Mouse (Mus musculus): ENCODE data around the gene Pola2. TPM values are rescaled to one million over a fixed set of nuclear protein-coding genes. Genes with fewer than 3 reads are reported as not detected.

Gene Pola2
- polyA plus RNA-seq, 1 experiment = 33.8 TPM

DNA sequence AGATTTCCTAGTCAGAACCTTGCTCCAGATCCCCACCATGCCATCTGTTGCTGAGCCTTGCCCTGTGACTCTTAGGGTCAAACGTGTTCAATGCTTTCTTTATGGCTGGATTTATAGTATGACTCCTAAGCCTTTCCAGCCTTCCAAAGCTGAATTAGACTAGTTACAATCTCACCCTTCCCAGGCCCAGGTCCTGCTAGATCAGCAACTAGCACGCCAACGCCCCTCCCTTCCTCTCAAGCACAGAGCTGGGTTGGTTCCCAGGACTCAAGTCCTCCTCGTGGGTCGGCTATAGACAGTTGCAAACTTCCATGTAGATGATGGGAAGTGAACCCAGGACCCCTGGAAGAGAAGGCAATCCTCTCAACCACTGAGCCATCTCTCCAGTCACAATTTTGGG is 28.3 kb downstream of the Pola2 start:
- TF ChIP-seq CTCF (IDR thresholded peaks at IDR 0.05; ENCODE audit: borderline replicate concordance, extremely low read depth, insufficient read depth, insufficient read length) (no peak), POLR2A (IDR thresholded peaks at IDR 0.05; ENCODE audit: borderline replicate concordance, extremely low read depth, insufficient read depth, insufficient read length, poor library complexity, severe bottlenecking) (no peak)
- no peak for DNase-seq (ENCODE audit: low read depth)

DNA sequence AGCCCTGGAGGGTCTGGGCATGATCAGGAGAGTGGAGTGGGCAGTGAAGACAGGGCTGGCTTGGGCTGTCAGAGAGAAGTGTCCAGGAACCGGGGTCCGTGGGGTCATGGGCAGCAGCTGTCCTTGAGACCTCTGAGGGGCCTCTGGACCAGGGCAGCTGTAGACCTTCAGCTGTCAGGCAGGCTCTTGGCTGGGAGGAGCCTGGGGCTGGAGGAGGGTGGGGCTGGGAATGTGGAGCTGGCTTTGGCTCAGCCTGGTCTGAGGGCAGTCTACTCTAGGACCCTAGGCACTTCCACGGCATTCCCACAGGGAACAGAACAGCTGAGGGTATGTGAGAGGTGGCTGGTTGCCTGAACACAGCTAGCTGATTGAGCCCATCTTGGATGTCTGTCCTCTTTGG is 28.7 kb downstream of the Pola2 start:
- TF ChIP-seq POLR2A (IDR thresholded peaks at IDR 0.05; ENCODE audit: borderline replicate concordance, extremely low read depth, insufficient read depth, insufficient read length, poor library complexity, severe bottlenecking) (no peak), CTCF (IDR thresholded peaks at IDR 0.05; ENCODE audit: borderline replicate concordance, extremely low read depth, insufficient read depth, insufficient read length) (no peak)
- DNase-seq (ENCODE audit: low read depth) = no peak

DNA sequence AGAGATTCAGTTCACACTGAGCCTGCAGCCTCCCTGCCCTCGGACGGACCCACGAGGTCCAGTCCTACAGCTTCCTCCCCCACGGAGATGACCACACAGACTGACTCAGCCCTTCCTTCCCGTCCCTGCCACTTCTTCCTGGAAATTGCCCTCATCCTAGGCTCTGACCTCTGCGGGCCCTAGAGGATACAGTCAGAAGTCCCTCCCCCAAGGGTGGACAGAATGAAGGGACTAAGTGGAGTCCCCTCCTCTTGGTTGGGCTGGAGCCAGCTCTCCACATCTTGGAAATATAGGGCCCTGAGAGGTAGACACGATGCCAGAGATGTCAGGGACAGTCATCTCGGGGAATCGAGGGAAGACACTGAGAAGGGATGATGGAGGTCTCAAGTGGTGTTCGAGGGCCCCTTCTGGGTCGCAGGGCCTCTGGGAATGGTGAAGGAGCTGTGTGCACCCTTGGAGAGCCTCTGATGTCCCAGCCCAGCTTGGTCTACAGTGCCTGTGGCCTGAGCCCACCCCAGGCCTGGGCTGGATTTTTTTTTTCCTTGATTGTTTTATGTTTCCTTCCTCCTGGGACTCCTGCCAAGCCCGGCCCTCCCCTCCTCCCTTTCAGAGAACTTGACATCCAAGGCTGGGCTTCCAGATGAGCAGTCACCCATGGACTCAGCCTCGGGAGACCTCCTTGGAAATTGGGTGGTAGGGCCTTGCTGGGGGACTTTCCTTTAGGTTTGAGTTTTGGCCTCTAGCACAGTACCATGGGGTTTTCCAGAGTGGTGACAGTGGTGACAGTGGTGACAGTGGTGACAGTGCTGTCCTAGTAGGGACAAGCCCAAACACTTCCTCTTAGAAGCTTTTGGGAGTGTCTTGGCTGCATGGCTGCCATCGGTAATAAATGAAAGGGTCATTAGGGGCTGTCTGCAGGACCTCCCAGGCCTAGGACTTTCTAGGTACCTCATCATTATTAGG is 34.1 kb downstream of the Pola2 start:
- peak; percentile 65 for DNase-seq (ENCODE audit: low read depth)
- TF ChIP-seq POLR2A (IDR thresholded peaks at IDR 0.05; ENCODE audit: borderline replicate concordance, extremely low read depth, insufficient read depth, insufficient read length, poor library complexity, severe bottlenecking) = no peak
- TF ChIP-seq CTCF (IDR thresholded peaks at IDR 0.05; ENCODE audit: borderline replicate concordance, extremely low read depth, insufficient read depth, insufficient read length) = no peak

DNA sequence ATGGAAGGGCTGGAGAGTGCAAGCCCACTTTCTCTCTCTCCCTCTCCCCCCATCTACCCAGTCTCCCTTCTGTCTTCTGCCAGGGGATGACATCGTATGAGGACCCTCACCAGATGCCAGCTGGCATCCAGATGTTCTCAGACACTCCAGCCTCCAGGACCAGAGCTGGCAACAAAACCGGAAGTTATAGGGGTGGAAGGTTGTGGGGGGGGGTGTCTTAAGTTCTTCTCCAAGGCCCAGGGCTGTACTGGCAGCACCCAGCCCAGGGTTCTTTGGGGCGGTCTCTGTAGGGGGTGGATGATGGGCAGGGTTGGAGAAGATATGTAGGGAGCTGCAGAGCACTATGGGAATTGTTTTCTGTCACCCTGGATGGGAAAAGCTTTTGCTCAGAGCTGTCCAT is 35.5 kb downstream of the Pola2 start:
- DNase-seq (ENCODE audit: low read depth) = no peak
- no peak for TF ChIP-seq CTCF (IDR thresholded peaks at IDR 0.05; ENCODE audit: borderline replicate concordance, extremely low read depth, insufficient read depth, insufficient read length)
- TF ChIP-seq POLR2A (IDR thresholded peaks at IDR 0.05; ENCODE audit: borderline replicate concordance, extremely low read depth, insufficient read depth, insufficient read length, poor library complexity, severe bottlenecking) = no peak

DNA sequence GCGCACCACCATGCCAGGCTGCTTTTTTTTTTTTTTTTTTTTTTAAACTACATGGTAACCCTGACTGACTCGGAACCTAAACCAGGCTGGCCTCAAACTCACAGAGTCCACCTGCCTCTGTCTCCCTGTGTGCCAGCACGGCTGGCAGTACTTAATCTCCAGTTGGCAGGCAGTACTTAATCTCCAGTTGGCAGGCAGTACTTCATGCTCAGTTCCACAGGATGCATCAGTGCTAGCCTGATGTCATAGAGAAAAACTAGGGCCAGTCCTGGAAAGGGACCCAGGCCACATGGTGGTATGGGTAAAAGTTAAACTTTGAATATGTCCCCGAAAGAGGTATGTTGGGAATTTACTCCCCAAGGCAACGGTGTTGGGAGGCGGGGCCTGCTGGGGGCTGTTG is 35.9 kb downstream of the Pola2 start:
- DNase-seq (ENCODE audit: low read depth) = no peak
- TF ChIP-seq CTCF (IDR thresholded peaks at IDR 0.05; ENCODE audit: borderline replicate concordance, extremely low read depth, insufficient read depth, insufficient read length) (no peak), POLR2A (IDR thresholded peaks at IDR 0.05; ENCODE audit: borderline replicate concordance, extremely low read depth, insufficient read depth, insufficient read length, poor library complexity, severe bottlenecking) (no peak)

DNA sequence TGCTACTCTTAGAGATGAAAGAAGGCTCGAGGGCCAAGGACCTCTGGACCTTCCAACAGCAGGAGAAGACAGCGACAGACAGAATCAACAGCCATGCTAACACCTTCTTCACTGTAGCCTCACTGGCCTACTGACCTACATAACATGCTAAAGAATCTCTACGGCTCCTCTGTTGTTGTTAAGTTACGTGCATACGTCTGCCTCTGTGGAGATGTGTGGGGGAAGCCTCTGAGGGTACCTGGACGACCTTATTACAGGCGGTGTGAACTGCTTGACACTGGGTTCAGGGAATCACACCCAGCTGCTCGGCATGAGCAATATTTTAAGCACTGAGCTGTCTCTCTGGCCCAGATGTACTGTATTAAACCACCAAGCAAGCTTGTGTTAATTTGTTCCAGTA is 36.5 kb downstream of the Pola2 start:
- DNase-seq (ENCODE audit: low read depth) = no peak
- TF ChIP-seq CTCF (IDR thresholded peaks at IDR 0.05; ENCODE audit: borderline replicate concordance, extremely low read depth, insufficient read depth, insufficient read length) = no peak
- no peak for TF ChIP-seq POLR2A (IDR thresholded peaks at IDR 0.05; ENCODE audit: borderline replicate concordance, extremely low read depth, insufficient read depth, insufficient read length, poor library complexity, severe bottlenecking)

DNA sequence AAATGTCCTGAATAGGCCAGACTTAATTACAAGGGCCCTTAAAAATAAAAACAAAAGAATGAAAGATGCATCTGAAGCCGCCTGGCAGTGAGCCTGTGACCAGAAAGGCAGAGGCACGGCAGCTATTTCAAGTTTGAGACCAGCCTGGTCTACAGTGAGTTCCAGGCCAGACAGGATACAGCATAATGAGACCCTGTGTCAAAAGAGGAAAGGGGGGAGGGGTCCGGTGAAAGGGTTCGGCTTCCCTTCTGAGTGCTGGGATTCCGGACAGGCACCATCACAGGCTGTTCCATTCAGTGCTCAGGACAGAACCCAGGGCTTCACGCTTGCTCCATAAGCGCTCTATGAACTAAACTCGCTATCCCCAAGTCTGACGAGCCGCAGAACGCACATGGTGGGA is 37.0 kb downstream of the Pola2 start:
- peak; percentile 11 for DNase-seq (ENCODE audit: low read depth)

DNA sequence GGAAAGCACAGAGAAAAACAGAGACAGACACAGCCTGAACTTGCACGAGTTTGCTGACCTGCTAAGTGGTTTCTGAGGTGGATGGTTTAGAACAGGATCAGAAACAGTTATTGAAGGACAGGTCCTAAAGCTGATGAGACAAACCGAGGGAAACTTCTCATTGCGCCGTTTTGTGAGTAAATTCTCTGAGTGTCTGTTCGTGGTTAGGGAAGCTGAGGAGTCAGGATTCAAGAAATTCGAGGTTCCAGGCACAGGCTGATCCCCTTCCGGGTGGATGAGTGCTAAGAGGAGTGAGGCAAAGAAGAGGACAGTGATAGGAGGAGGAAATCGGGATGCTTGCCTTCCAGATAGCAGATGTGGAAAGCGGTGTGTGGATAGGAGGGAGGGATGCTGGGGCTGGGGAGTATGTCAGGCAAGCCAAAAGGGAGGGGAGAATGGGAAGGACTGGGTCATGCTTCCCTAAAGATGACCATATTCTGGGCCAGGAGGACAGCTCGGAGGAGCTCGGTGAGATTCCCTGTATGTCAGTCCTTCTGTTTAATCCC is 38.6 kb downstream of the Pola2 start:
- DNase-seq (ENCODE audit: low read depth) = peak; percentile 11
- no peak for TF ChIP-seq POLR2A (IDR thresholded peaks at IDR 0.05; ENCODE audit: borderline replicate concordance, extremely low read depth, insufficient read depth, insufficient read length, poor library complexity, severe bottlenecking)
- no peak for TF ChIP-seq CTCF (IDR thresholded peaks at IDR 0.05; ENCODE audit: borderline replicate concordance, extremely low read depth, insufficient read depth, insufficient read length)

More for the DNA sequence above, 37.0 kb downstream of the Pola2 start:
- TF ChIP-seq CTCF (IDR thresholded peaks at IDR 0.05; ENCODE audit: borderline replicate concordance, extremely low read depth, insufficient read depth, insufficient read length) = no peak
- no peak for TF ChIP-seq POLR2A (IDR thresholded peaks at IDR 0.05; ENCODE audit: borderline replicate concordance, extremely low read depth, insufficient read depth, insufficient read length, poor library complexity, severe bottlenecking)

DNA sequence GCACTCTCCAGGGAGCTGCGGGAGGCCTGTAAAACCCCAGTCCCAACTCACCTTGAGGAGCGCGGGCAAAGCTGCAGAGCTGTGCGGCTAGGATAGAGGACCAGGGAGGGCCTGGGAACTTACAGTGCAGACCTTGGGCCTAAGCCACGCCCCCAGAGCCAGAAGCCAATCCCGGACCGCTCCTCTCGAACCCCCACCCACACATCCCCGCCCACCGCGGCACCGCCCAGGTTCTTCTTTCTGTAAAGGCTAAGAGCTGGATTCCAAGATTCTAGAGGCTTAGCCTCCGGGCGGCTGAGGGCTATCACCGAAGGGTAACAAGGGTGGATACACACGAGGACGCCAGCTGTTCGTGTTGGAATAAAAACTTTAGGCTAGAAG is 39.3 kb downstream of the Pola2 start, which contains the start of gene Cdc42ep2:
Gene Cdc42ep2, minus strand, starts transcription at position 104 of the 381 bp plus-strand sequence.
- TF ChIP-seq CTCF (IDR thresholded peaks at IDR 0.05; ENCODE audit: borderline replicate concordance, extremely low read depth, insufficient read depth, insufficient read length) = no peak
- TF ChIP-seq POLR2A (IDR thresholded peaks at IDR 0.05; ENCODE audit: borderline replicate concordance, extremely low read depth, insufficient read depth, insufficient read length, poor library complexity, severe bottlenecking) = peak; percentile 20; the same call in 1 of the 2 replicates
- DNase-seq (ENCODE audit: low read depth) = peak; percentile 97

DNA sequence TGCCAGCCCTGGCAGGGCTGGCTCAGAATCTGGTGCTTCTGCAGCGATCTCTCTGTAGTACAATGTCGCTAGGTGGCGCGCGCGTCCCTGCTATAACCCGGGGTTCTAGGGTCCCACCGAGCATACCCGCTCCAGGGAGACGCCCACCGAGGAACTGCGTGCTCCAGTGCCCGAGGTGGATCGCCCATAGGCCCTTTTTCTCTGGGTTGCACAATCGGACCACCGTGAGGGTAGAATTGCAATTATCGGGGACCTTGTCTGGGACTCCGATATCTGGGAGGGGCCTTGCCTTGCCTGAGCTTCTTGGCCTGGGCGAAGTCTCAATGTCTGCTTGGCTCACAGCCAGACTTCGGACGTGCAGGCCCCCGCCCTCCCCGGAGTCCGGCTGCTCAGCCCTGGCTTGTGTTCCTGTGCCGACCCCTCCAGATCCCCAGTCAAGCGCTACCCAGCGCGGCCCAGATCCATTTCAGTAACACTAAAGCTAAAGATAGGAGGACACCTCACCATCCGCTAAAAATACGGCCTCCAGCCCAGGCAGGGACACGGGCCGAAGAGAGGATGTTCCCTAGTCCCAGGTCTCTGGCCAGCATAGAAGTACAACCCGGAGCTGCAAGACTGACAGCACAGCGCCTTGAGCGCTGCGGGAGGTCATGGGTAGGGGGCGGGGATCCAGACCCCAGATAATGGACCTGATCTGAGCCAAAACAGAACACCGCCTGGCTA is 39.9 kb downstream of the Pola2 start:
- DNase-seq (ENCODE audit: low read depth) = peak; percentile 95
- TF ChIP-seq CTCF (IDR thresholded peaks at IDR 0.05; ENCODE audit: borderline replicate concordance, extremely low read depth, insufficient read depth, insufficient read length) = peak; percentile 89
- TF ChIP-seq POLR2A (IDR thresholded peaks at IDR 0.05; ENCODE audit: borderline replicate concordance, extremely low read depth, insufficient read depth, insufficient read length, poor library complexity, severe bottlenecking) = no peak

DNA sequence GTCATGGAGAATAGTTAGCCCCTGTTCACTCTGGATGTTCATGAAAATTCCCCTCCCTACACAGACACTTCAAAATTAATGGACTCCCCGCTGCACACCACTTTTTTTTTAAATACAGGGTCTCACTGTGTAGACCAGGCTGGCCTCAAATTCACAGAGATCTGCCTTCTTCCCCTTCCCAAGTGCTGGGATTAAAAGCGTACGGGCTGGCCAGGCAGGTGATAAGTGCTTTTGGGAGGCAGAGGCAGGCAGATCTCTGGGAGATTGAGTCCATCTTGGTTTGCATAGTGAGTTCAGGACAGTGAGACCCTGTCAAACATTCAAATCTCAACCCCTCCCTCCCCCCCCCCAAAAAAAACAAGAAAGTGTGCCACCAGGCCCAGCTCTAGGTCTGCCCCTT is 41.0 kb downstream of the Pola2 start:
- no peak for DNase-seq (ENCODE audit: low read depth)
- TF ChIP-seq POLR2A (IDR thresholded peaks at IDR 0.05; ENCODE audit: borderline replicate concordance, extremely low read depth, insufficient read depth, insufficient read length, poor library complexity, severe bottlenecking) (no peak), CTCF (IDR thresholded peaks at IDR 0.05; ENCODE audit: borderline replicate concordance, extremely low read depth, insufficient read depth, insufficient read length) (no peak)

Data from brain, embryonic 14.5 days (tissue).